Mouse (Mus musculus) stomach, embryonic 16.5 days (tissue): ENCODE data around the gene Snx27. TPM values are rescaled to one million over a fixed set of nuclear protein-coding genes. Genes with fewer than 3 reads are reported as not detected.

Experiments used
- ATAC-seq: fragments of 200-750 bp; cut with Nextera tagmentation; 2 replicates; pipeline ENCODE4 v1.8.0; 2017; ENCODE audit warnings: moderate number of reproducible peaks, moderate TSS enrichment; ENCODE audit not compliant: insufficient read depth, low FRiP score
- H3K27ac ChIP-seq: fragments of 300-500 bp; sonication (generic); 2 replicates; pipeline ENCODE4 v1.5.1; 2014; ENCODE audit warnings: low read length
- H3K27me3 ChIP-seq: fragments of 300-500 bp; sonication (generic); 2 replicates; pipeline ENCODE4 v1.6.1; 2014; ENCODE audit warnings: low read length, control low read depth, mixed read lengths; ENCODE audit not compliant: control insufficient read depth, insufficient read depth
- H3K36me3 ChIP-seq: fragments of 300-500 bp; sonication (generic); 2 replicates; pipeline ENCODE4 v1.6.1; 2014; ENCODE audit warnings: low read length; ENCODE audit not compliant: control insufficient read depth, insufficient read depth
- H3K4me1 ChIP-seq: fragments of 300-500 bp; sonication (generic); 2 replicates; pipeline ENCODE4 v1.6.1; 2014; ENCODE audit warnings: low read length, control low read depth, mixed read lengths; ENCODE audit not compliant: control insufficient read depth, insufficient read depth
- H3K4me2 ChIP-seq: fragments of 300-500 bp; sonication (generic); 2 replicates; pipeline ENCODE4 v1.6.1; 2014; ENCODE audit warnings: low read depth, low read length, mixed read lengths
- H3K4me3 ChIP-seq: fragments of 300-500 bp; sonication (generic); replicated peaks from 2 replicates; pipeline ENCODE4 v1.5.1; 2014; ENCODE audit warnings: mild to moderate bottlenecking, low read length
- H3K9ac ChIP-seq: fragments of 300-500 bp; sonication (generic); 2 replicates; pipeline ENCODE4 v1.6.1; 2014; ENCODE audit warnings: low read length
- H3K9me3 ChIP-seq: fragments of 300-500 bp; sonication (generic); replicated peaks from 2 replicates; pipeline ENCODE4 v1.6.1; 2016; ENCODE audit warnings: low read length, control low read depth; ENCODE audit not compliant: control insufficient read depth
- WGBS: fragments of 180-500 bp; shearing (Covaris S2); extraction: QIAGEN DNeasy Blood & Tissue Kit; methylation state at CpG from one replicate; pipeline ENCODE4 v1.1.7; 2014; 5-methylcytosine and 5-hydroxymethylcytosine counted together
- polyA plus RNA-seq: library from polyadenylated mRNA; unstranded; fragments of >200 nt; fragmentation: Nextera tagmentation; extraction: Ambion mirVana; gene quantifications from 2 replicates; pipeline ENCODE4 v1.2.1, GENCODE M21; 2015

Snx27 gene
- polyA plus RNA-seq, 1 experiment from 2014 or later, result 31.4 TPM

- no peak overlapping the region for H3K27ac ChIP-seq
- WGBS, result 56% methylated on average over 5 of the region's 5 CpGs
- no peaks in the 10 kb centered on the region for H3K9me3 ChIP-seq
- no peak overlapping the region for H3K4me2 ChIP-seq
- no peak overlapping the region for H3K4me3 ChIP-seq
- ATAC-seq, result no peak
- H3K36me3 ChIP-seq, result peaks cover 10% of the 10 kb centered on the region; the same call in 1 of the 2 replicates
- H3K27me3 ChIP-seq, result no peaks in the 10 kb centered on the region
- no peak overlapping the region for H3K9ac ChIP-seq
- H3K4me1 ChIP-seq, result peaks cover 18% of the 10 kb centered on the region
Observed at GRCm38 (mm10) chr3:94559931-94560429, 22.5 kb downstream of the Snx27 start.

DNA sequence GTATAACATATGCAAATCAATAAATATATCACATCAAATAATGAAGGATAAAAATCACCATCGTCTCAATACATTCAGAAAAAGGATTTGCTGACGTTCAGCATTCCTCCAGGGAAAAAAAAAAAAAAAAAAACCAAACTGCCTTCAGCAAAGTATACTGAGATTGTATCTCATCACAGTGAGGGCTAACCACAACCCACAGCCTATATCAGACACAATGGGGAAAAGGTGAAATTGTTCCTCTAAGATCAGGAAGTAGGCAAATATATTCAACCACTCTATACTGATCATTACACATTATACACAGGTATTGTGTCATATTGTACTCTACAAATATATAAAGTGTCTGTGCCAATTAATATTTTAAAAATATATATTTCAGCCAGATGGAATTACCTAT, 33.5 kb downstream of the Snx27 start:
- no peaks in the 10 kb centered on the region for H3K4me1 ChIP-seq

GRCm38 (mm10) chr3:94537187-94537586, 45.3 kb downstream of the Snx27 start:
- Histone ChIP-seq H3K27ac (no peak overlapping the region), H3K4me2 (no peak overlapping the region), H3K9me3 (no peaks in the 10 kb centered on the region), H3K36me3 (no peaks in the 10 kb centered on the region), H3K27me3 (no peaks in the 10 kb centered on the region), H3K4me1 (no peaks in the 10 kb centered on the region), H3K4me3 (no peak overlapping the region), H3K9ac (no peak overlapping the region)
- ATAC-seq, result no peak
- WGBS, result 94% methylated on average over 3 of the region's 3 CpGs

More for the DNA sequence above, 33.5 kb downstream of the Snx27 start:
- Histone ChIP-seq H3K9ac (no peak overlapping the region), H3K4me2 (no peak overlapping the region), H3K4me3 (no peak overlapping the region), H3K36me3 (no peaks in the 10 kb centered on the region), H3K27me3 (no peaks in the 10 kb centered on the region), H3K27ac (no peak overlapping the region), H3K9me3 (no peaks in the 10 kb centered on the region)
- 90% methylated on average over 2 of the region's 2 CpGs for WGBS
- no peak for ATAC-seq

GRCm38 (mm10) chr3:94533968-94534367, 48.5 kb downstream of the Snx27 start:
- Histone ChIP-seq H3K9me3 (no peaks in the 10 kb centered on the region), H3K4me1 (no peaks in the 10 kb centered on the region), H3K4me3 (no peak overlapping the region), H3K27me3 (no peaks in the 10 kb centered on the region), H3K27ac (no peak overlapping the region), H3K4me2 (no peak overlapping the region), H3K36me3 (no peaks in the 10 kb centered on the region), H3K9ac (no peak overlapping the region)
- ATAC-seq, result no peak

DNA sequence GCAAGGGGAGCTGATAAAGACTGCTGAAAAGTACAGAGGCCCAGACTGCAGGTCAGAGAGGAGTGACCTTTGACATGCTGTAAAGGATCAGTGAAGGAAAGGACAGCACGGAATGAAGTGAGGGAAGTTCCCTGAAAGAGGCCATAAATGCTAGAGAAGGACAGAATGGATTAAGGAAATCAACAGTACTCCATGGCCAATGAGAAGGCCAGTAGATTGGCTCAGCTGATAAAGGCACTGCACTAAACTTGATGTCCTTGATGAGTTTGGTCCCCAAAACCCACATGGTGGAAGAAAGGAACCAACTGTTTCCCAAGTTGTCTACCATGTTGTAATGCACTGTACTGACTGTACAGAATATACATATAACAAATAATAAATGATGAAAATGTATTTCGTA, 55.8 kb downstream of the Snx27 start:
- no peak for ATAC-seq
- Histone ChIP-seq H3K4me1 (no peaks in the 10 kb centered on the region), H3K9me3 (no peaks in the 10 kb centered on the region), H3K4me2 (no peak overlapping the region), H3K9ac (no peak overlapping the region), H3K27ac (no peak overlapping the region), H3K36me3 (no peaks in the 10 kb centered on the region), H3K4me3 (no peak overlapping the region), H3K27me3 (no peaks in the 10 kb centered on the region)
- WGBS, result 58% methylated on average over 2 of the region's 2 CpGs

GRCm38 (mm10) chr3:94506664-94507063, 75.9 kb downstream of the Snx27 start:
- no peak for ATAC-seq
- 87% methylated on average over 1 of the region's 1 CpGs for WGBS
- Histone ChIP-seq H3K9ac (no peak overlapping the region), H3K4me2 (no peak overlapping the region), H3K4me3 (no peak overlapping the region), H3K27ac (no peak overlapping the region), H3K9me3 (no peaks in the 10 kb centered on the region), H3K36me3 (peaks cover 9% of the 10 kb centered on the region; the same call in 1 of the 2 replicates), H3K4me1 (no peaks in the 10 kb centered on the region), H3K27me3 (no peaks in the 10 kb centered on the region)

DNA sequence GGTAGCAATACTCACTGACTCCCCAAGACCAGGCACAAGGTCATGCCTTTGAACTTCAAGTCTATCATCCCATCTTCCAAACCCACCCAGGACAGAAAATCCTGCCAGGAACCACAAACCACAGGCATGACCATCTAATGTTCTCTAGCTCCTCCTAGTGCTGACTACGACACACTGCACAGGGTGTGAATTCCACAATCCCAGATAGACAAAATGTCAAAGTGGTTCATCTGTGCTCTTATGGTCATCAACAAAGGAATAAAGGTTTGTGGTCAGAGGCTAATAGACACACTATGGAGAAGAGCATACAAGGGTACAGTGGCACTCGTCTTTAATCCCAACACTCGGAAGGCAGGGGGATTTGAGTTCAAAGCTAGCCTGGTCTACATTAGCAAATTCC, 80.3 kb downstream of the Snx27 start:
- WGBS, result 78% methylated on average over 3 of the region's 3 CpGs
- Histone ChIP-seq H3K4me3 (no peak overlapping the region), H3K27ac (no peak overlapping the region), H3K9me3 (no peaks in the 10 kb centered on the region), H3K9ac (no peak overlapping the region), H3K4me1 (no peaks in the 10 kb centered on the region), H3K27me3 (no peaks in the 10 kb centered on the region), H3K36me3 (0 out of 2 replicates have a peak, but pooled peaks cover 3% of the 10 kb centered on the region), H3K4me2 (no peak overlapping the region)
- no peak for ATAC-seq

DNA sequence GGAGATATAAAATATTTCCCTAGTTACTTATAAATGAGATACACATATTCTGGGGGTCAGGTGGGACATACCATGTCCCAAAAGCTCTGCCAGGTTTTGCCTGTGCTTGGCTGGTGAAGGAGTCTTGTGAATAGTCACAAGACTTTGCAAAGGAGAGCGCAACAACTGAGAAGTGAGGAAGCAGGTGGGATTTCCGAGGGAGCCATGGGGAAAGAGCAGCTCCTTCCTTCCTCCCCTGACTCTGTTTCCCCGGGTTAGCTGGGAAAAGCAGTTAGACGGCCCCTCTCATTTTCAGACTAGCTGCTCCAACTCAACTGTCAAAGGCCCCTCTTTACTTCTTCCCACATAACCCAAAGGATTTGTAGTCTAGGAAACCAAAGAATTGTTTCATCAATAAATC, 85.4 kb downstream of the Snx27 start:
- no peaks in the 10 kb centered on the region for H3K4me1 ChIP-seq
- no peak overlapping the region for H3K27ac ChIP-seq
- 82% methylated on average over 4 of the region's 4 CpGs for WGBS
- H3K36me3 ChIP-seq, result no peaks in the 10 kb centered on the region
- H3K4me3 ChIP-seq, result no peak overlapping the region
- H3K27me3 ChIP-seq, result no peaks in the 10 kb centered on the region
- H3K9me3 ChIP-seq, result no peaks in the 10 kb centered on the region
- no peak overlapping the region for H3K9ac ChIP-seq
- no peak overlapping the region for H3K4me2 ChIP-seq
- no peak for ATAC-seq

- no peaks in the 10 kb centered on the region for H3K27me3 ChIP-seq
- H3K4me2 ChIP-seq, result no peak overlapping the region
- no peak for ATAC-seq
- H3K4me3 ChIP-seq, result no peak overlapping the region
- no peaks in the 10 kb centered on the region for H3K9me3 ChIP-seq
- H3K36me3 ChIP-seq, result no peaks in the 10 kb centered on the region
- no peak overlapping the region for H3K9ac ChIP-seq
- 63% methylated on average over 6 of the region's 6 CpGs for WGBS
- H3K27ac ChIP-seq, result no peak overlapping the region
- H3K4me1 ChIP-seq, result no peaks in the 10 kb centered on the region
Observed at GRCm38 (mm10) chr3:94487581-94487980, 94.9 kb downstream of the Snx27 start.

- no peaks in the 10 kb centered on the region for H3K27me3 ChIP-seq
- H3K4me3 ChIP-seq, result no peak overlapping the region
- no peaks in the 10 kb centered on the region for H3K4me1 ChIP-seq
- H3K4me2 ChIP-seq, result no peak overlapping the region
- WGBS, result 72% methylated on average over 7 of the region's 7 CpGs
- no peak overlapping the region for H3K27ac ChIP-seq
- no peaks in the 10 kb centered on the region for H3K9me3 ChIP-seq
- no peak overlapping the region for H3K9ac ChIP-seq
- H3K36me3 ChIP-seq, result no peaks in the 10 kb centered on the region
- ATAC-seq, result no peak
Observed at GRCm38 (mm10) chr3:94485922-94486321, 96.6 kb downstream of the Snx27 start.
